Mouse (Mus musculus) erythroid progenitor cell, adult 5-6 weeks (primary cell): ENCODE data around the gene Ndufc2. TPM values are rescaled to one million over a fixed set of nuclear protein-coding genes. Genes with fewer than 3 reads are reported as not detected.
A peak's percentile ranks its signal among the peaks of the same experiment; 100 is the strongest.
"Not testable (repeated sequence)": the region's sequence is repeated elsewhere in the genome, so short reads cannot be mapped to it uniquely, and the experiment has no call there.

Experiments
- ATAC-seq: replicated peaks from 2 replicates; pipeline ENCODE4 v1.8.0; 2016; ENCODE audit warnings: moderate number of reproducible peaks, mild to moderate bottlenecking, moderate TSS enrichment, inconsistent platforms; ENCODE audit not compliant: poor library complexity, low FRiP score, severe bottlenecking
- total RNA-seq, 2 experiments: library from RNA; stranded (forward) in 1 of 2; stranded (reverse) in 1 of 2; fragments of 150-400 nt in 1 of 2; fragments of 186-747, 209-891 nt in 1 of 2; gene quantifications; 2 replicates each; pipeline versions ENCODE4 v1.2.3 to v1.2.4; 2015 to 2017; ENCODE audit warnings: low replicate concordance in 2 of 2

Ndufc2 gene
- total RNA-seq, 2 experiments from 2014 or later = 89.3 to 116 TPM

- no peak for ATAC-seq
Observed at GRCm38 (mm10) chr7:97420958-97421651, 21.3 kb downstream of the Ndufc2 start.

- ATAC-seq = no peak
Observed at GRCm38 (mm10) chr7:97423754-97424153, 24.0 kb downstream of the Ndufc2 start.

- ATAC-seq = peak; percentile 92
Observed at GRCm38 (mm10) chr7:97424621-97425245, 24.9 kb downstream of the Ndufc2 start.

GRCm38 (mm10) chr7:97426566-97426965 lies 26.8 kb downstream of the Ndufc2 start:
- no peak for ATAC-seq

- ATAC-seq = no peak
Observed at GRCm38 (mm10) chr7:97427296-97427695, 27.5 kb downstream of the Ndufc2 start.

GRCm38 (mm10) chr7:97427778-97428420 lies 28.1 kb downstream of the Ndufc2 start:
- no peak for ATAC-seq

GRCm38 (mm10) chr7:97429705-97430104 lies 29.9 kb downstream of the Ndufc2 start:
- ATAC-seq = no peak

GRCm38 (mm10) chr7:97433517-97433916 lies 33.7 kb downstream of the Ndufc2 start:
- not testable (repeated sequence) for ATAC-seq

GRCm38 (mm10) chr7:97434517-97434916 lies 34.7 kb downstream of the Ndufc2 start:
- no peak for ATAC-seq

GRCm38 (mm10) chr7:97438986-97439385 lies 39.2 kb downstream of the Ndufc2 start:
- ATAC-seq = no peak

GRCm38 (mm10) chr7:97446171-97446925 lies 46.5 kb downstream of the Ndufc2 start:
- no peak for ATAC-seq

- ATAC-seq = no peak
Observed at GRCm38 (mm10) chr7:97447050-97447531, 47.3 kb downstream of the Ndufc2 start.

GRCm38 (mm10) chr7:97451023-97451422 lies 51.2 kb downstream of the Ndufc2 start, which contains the start of gene Kctd14:
Gene Kctd14, plus strand, starts transcription at chr7:97451323.
- not testable (repeated sequence) for ATAC-seq

GRCm38 (mm10) chr7:97452196-97452595 lies 52.4 kb downstream of the Ndufc2 start:
- ATAC-seq = no peak

GRCm38 (mm10) chr7:97453141-97453921 lies 53.5 kb downstream of the Ndufc2 start:
- ATAC-seq = peak; percentile 93

- ATAC-seq = no peak
Observed at GRCm38 (mm10) chr7:97454795-97455194, 55.0 kb downstream of the Ndufc2 start.

- ATAC-seq = no peak
Observed at GRCm38 (mm10) chr7:97455577-97455976, 55.8 kb downstream of the Ndufc2 start.
